In the genomic region with DNA sequence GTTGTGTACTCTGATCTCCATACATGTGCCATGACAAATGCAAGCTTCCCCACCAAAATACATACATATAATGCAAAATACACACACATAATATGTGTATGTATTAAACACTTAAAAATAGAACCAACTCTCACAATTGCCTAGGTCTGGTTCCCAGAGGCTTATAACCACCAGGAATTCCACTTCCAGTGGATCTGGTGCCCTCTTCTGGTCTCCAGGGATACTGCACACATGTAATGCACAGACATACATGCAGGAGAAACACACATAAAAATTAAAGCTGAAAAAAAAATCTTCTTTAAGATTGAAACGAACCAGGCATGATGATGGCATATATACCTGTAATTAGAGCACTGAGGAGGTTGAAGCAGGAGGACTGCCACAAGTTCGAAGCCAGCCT, we compare ENCODE assay signal across 15 mouse cellular contexts. TPM values are rescaled to one million over a fixed set of nuclear protein-coding genes. Genes with fewer than 3 reads are reported as not detected.
DNase-seq lines count a peak whose midpoint lies in the region; ATAC-seq and TF ChIP-seq lines count a peak whose summit lies in the region.
"Had no signal": no experiment of that assay in that cellular context is flagged by ENCODE, and none has a peak within 500 bp of the region (broad histone marks: within the 10 kb centered on the region; RNA-seq: fewer than 3 reads in every experiment).

No protein-coding gene starts in this region.

- intact Hi-C loops in left cerebral cortex, adult 2 months (cut with DNase I), result no loop called here

- no peaks in the 10 kb centered on the region for H3K9me3 ChIP-seq in ES-E14 (ENCODE audit: control insufficient read depth, insufficient read depth, low read depth, low read length)
- H3K9me3 ChIP-seq: forebrain, embryonic 12.5 days had no signal

- in situ Hi-C loops in ES-E14 (cut with MboI; ENCODE audit: low sequenced_read_pairs in 2 of 2, unreplicated experiment in 2 of 2), result no loop called here

- H3K4me1 ChIP-seq in ES-E14 (ENCODE audit: control insufficient read depth in 2 of 2, insufficient read depth in 2 of 2, low read length in 2 of 2, poor library complexity in 1 of 2), result peaks cover 2% of the 10 kb centered on the region in 2 experiments; a peak in 1 of 4 replicates

- peak; percentile 55 for TF ChIP-seq CTCF in left cerebral cortex, adult 2 months (IDR thresholded peaks at IDR 0.05)

- no peak overlapping the region for H3K4me3 ChIP-seq in left cerebral cortex, adult 2 months
- H3K4me3 ChIP-seq in ES-E14 (ENCODE audit: insufficient read depth in 1 of 2, low read depth in 1 of 2, low read length in 2 of 2, poor library complexity in 1 of 2, severe bottlenecking in 1 of 2), result no peak overlapping the region
- H3K4me3 ChIP-seq: forebrain, embryonic 12.5 days; liver, embryonic 12.5 days; midbrain, embryonic 12.5 days had no signal

- no peaks in the 10 kb centered on the region; the same call in 1 of the 2 replicates for H3K36me3 ChIP-seq in ES-E14 (ENCODE audit: control insufficient read depth, insufficient read depth, low read length, poor library complexity, severe bottlenecking)
- H3K36me3 ChIP-seq: forebrain, embryonic 12.5 days; liver, embryonic 12.5 days; midbrain, embryonic 12.5 days had no signal

- no peak for ATAC-seq in megakaryocyte-erythroid progenitor cell, adult 5-6 weeks (replicated peaks; ENCODE audit: low FRiP score, low TSS enrichment, poor library complexity, severe bottlenecking)
- no peak for ATAC-seq in frontal cortex, adult (ENCODE audit: low TSS enrichment)
- ATAC-seq: liver, embryonic 12.5 days had no signal

- H3K27ac ChIP-seq in left cerebral cortex, adult 2 months, result no peak overlapping the region
- H3K27ac ChIP-seq in ES-E14 (ENCODE audit: insufficient read depth, low read depth, low read length, poor library complexity, severe bottlenecking), result no peak overlapping the region
- H3K27ac ChIP-seq: forebrain, embryonic 12.5 days; liver, embryonic 12.5 days; midbrain, embryonic 12.5 days had no signal

- H3K9ac ChIP-seq in ES-E14 (ENCODE audit: insufficient read depth, low read depth, low read length, poor library complexity, severe bottlenecking), result no peak overlapping the region
- H3K9ac ChIP-seq: forebrain, embryonic 12.5 days; liver, embryonic 12.5 days; midbrain, embryonic 12.5 days had no signal

- DNase-seq in heart, adult 11 months, result peak; percentile 76
- no peak for DNase-seq in heart, adult 9 months (ENCODE audit: low spot score in 2 of 2)
- no peak for DNase-seq in left cerebral cortex, adult 2 months (ENCODE audit: extremely low spot score in 1 of 2, low spot score in 2 of 2)
- DNase-seq in left cerebral cortex, adult 18-20 months (ENCODE audit: low spot score in 2 of 2), result no peak
- DNase-seq in 3T3-L1 (ENCODE audit: low read depth, low spot score) (peak; percentile 55), ES-E14 (ENCODE audit: low read depth, low spot score) (no peak)
- DNase-seq: heart, postnatal 36 days; kidney, postnatal 10 days; right cerebral cortex, postnatal 4 days; thymus, adult 18-20 months had no signal

TF ChIP-seq in ES-E14, 5 proteins besides CTCF, POLR2A, EP300 and RAD21:
- TF ChIP-seq ZC3H11A (IDR thresholded peaks at IDR 0.05; ENCODE audit: borderline replicate concordance, low read depth, low read length) (0 out of 2 replicates have a peak, but pooled peaks have one; percentile 22), CHD2 (IDR thresholded peaks at IDR 0.05; ENCODE audit: low read depth, low read length) (no peak)

RNA-seq across cellular contexts. Expression of a gene that starts 5.2 kb away (rescaled TPM):
- 1,000 to 10,000 TPM; 1,405 to 1,413 TPM for total RNA-seq in left cerebral cortex, adult 2 months (2021)
- 1,000 to 10,000 TPM; 1,374 to 1,386 TPM for total RNA-seq in left cerebral cortex, adult 18-20 months (2021)
- total RNA-seq in ES-E14 (2012; rRNA removed), result 115 and 254 TPM in 2 replicates
- 30.8 and 31.2 TPM in 2 replicates for total RNA-seq in megakaryocyte-erythroid progenitor cell, adult 5-6 weeks (2014; fragmentation: Nextera tagmentation)
- 23.3 and 30.4 TPM in 2 replicates for total RNA-seq in megakaryocyte-erythroid progenitor cell, adult 5-6 weeks (2017)

Comparison
In these comparisons a context has a peak if more than half of its experiments do, and no peak if none do; other contexts are left out.
1. DNase-seq: peak in heart, adult 11 months (single experiment) and 3T3-L1 (single experiment); none in heart, adult 9 months (0 of 2), left cerebral cortex, adult 2 months (0 of 2), left cerebral cortex, adult 18-20 months (0 of 2) and ES-E14 (single experiment).